Mouse (Mus musculus): ENCODE measurements around the gene C8b. TPM values are rescaled to one million over a fixed set of nuclear protein-coding genes. Genes with fewer than 3 reads are reported as not detected.

The C8b gene
- polyA plus RNA-seq, 1 experiment from 2014 or later: not detected

DNA sequence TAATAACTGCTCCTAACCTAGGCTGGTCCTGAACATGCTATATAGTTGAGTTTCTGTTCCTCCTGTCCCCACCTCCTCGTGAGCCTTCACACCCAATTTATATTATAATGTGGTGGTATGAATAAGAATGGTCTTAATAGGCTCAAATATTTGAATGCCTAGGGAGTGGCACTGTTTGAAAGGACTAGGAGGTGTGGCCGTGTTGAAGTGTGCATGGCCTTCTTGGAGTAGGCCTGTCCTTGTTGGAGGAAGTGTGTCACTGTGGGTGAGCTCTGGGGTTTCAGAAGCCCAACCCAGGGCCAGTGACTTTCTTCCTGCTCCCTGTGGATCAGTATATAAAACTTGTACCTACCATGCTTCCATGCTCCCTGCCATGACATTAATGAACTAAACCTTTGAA, 47.5 kb downstream of the C8b start:
- WGBS: 81% methylated on average over 2 of the region's 2 CpGs
- no peak for ATAC-seq (ENCODE audit: insufficient number of reproducible peaks, insufficient read depth, low FRiP score, low TSS enrichment, low read depth)

DNA sequence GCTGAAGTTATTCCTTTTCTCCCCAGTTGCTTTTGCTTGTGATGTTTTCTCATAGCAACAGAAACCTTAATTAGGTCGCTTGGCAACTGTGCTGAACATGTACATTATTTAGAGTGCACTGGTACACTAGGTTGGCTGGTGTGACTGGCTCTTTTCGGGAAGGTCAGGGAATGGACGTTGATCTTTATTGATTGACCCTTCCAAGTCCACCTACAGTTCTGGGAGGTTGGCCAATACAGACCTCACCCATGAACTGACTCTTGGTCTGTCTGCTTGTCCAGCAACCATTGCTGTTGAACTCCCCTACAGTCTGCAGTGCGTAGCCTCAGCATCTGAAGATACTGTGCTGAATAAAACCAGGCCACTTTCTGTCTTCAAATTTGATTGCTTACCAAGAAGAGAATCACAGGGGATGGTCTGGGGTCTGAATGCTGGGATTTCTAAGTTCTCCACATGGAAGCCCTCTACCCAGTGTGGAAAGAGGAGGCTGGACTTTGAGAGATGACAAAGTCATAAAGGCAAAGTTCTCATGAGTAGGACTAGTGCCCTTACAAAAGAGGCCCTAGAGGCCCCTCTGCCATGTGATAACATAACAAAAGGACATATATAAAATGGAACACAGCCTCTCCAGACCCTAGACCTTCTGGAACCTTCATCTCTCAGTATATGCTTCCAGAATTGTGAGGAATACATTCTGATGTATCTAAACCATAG, 50.6 kb downstream of the C8b start:
- no peaks in the 10 kb centered on the region for H3K36me3 ChIP-seq
- H3K4me3 ChIP-seq: no peak overlapping the region
- no peak overlapping the region for H3K27ac ChIP-seq
- no peaks in the 10 kb centered on the region for H3K4me1 ChIP-seq
- 88% methylated on average over 4 of the region's 4 CpGs for WGBS
- no peak overlapping the region for H3K9ac ChIP-seq
- H3K4me2 ChIP-seq: no peak overlapping the region
- H3K27me3 ChIP-seq: no peaks in the 10 kb centered on the region
- no peak for ATAC-seq (ENCODE audit: insufficient number of reproducible peaks, insufficient read depth, low FRiP score, low TSS enrichment, low read depth)
- H3K9me3 ChIP-seq: no peaks in the 10 kb centered on the region

More for the DNA sequence above, 47.5 kb downstream of the C8b start:
- Histone ChIP-seq H3K9me3 (no peaks in the 10 kb centered on the region), H3K4me1 (no peaks in the 10 kb centered on the region), H3K9ac (no peak overlapping the region), H3K4me3 (no peak overlapping the region), H3K27me3 (no peaks in the 10 kb centered on the region), H3K27ac (no peak overlapping the region), H3K4me2 (no peak overlapping the region), H3K36me3 (no peaks in the 10 kb centered on the region)

DNA sequence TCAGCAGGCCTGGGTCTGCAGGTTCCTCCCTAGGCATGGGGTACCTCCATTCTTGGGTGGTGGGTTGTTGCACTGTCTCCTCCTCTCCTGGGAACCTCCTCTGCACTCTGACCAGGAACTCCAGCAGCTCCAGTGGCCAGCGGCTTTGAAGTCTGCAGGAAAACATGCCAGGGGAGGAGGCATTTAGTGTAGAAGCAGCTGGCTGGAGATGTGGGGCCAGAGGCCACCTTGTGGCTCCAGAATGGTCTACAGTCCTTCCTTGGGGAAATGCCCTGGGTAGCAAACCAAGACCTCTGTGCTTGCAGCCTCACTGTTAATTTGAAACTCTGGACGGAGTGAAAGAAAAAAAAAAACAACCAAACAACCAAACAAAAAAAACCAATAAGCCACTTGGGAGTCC, 51.4 kb downstream of the C8b start:
- no peaks in the 10 kb centered on the region for H3K36me3 ChIP-seq
- no peaks in the 10 kb centered on the region for H3K9me3 ChIP-seq
- WGBS: 39% methylated on average over 2 of the region's 2 CpGs
- no peak overlapping the region for H3K27ac ChIP-seq
- H3K4me2 ChIP-seq: no peak overlapping the region
- no peak for ATAC-seq (ENCODE audit: insufficient number of reproducible peaks, insufficient read depth, low FRiP score, low TSS enrichment, low read depth)
- no peaks in the 10 kb centered on the region for H3K4me1 ChIP-seq
- H3K27me3 ChIP-seq: no peaks in the 10 kb centered on the region
- no peak overlapping the region for H3K4me3 ChIP-seq
- H3K9ac ChIP-seq: no peak overlapping the region

DNA sequence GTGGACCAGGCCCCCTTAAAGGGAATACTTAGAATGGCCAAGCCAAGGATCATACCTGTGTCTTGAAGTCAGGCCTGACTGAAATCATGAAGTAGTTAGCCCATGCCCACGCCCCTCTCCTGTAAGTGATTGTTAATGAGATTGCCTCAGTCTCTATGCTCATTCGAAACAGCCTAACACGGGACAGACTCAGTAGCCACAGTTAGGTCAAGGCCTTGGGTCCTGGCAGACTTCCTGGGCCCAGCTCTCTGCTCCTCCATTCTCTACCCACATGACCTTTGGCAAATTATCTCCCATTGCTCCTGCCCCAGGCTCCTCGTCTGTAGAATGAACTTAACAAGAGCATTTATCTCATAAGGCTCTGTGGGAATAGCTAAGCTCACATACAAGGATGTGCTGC, 52.9 kb downstream of the C8b start:
- Histone ChIP-seq H3K4me2 (no peak overlapping the region), H3K27ac (no peak overlapping the region), H3K9me3 (no peaks in the 10 kb centered on the region), H3K9ac (no peak overlapping the region), H3K4me1 (no peaks in the 10 kb centered on the region), H3K27me3 (no peaks in the 10 kb centered on the region), H3K36me3 (no peaks in the 10 kb centered on the region), H3K4me3 (no peak overlapping the region)
- no peak for ATAC-seq (ENCODE audit: insufficient number of reproducible peaks, insufficient read depth, low FRiP score, low TSS enrichment, low read depth)
- 36% methylated on average over 4 of the region's 4 CpGs for WGBS

DNA sequence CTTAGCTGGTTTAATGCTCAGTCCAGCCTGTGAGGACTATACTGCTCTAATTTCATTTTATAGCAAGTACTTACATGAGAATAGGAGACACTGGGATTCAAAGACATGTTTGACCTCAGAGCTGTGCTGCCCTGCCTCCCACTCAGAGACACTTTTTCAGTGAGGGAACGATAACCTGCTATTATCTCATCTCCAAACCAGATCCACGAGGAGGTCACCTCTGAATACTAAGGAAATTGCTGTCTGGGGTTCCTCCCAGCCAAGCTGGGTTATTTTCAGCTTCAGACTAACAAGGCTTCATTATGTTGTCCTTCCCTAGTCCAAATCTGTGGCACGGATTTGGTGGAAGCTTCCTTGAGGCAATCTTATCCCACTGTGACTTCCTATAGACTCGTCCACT, 53.8 kb downstream of the C8b start:
- no peak overlapping the region for H3K4me2 ChIP-seq
- H3K9me3 ChIP-seq: no peaks in the 10 kb centered on the region
- ATAC-seq (ENCODE audit: insufficient number of reproducible peaks, insufficient read depth, low FRiP score, low TSS enrichment, low read depth): no peak
- 33% methylated on average over 4 of the region's 4 CpGs for WGBS
- H3K36me3 ChIP-seq: no peaks in the 10 kb centered on the region
- H3K27ac ChIP-seq: no peak overlapping the region
- no peaks in the 10 kb centered on the region for H3K27me3 ChIP-seq
- no peak overlapping the region for H3K4me3 ChIP-seq
- no peaks in the 10 kb centered on the region for H3K4me1 ChIP-seq
- H3K9ac ChIP-seq: no peak overlapping the region

DNA sequence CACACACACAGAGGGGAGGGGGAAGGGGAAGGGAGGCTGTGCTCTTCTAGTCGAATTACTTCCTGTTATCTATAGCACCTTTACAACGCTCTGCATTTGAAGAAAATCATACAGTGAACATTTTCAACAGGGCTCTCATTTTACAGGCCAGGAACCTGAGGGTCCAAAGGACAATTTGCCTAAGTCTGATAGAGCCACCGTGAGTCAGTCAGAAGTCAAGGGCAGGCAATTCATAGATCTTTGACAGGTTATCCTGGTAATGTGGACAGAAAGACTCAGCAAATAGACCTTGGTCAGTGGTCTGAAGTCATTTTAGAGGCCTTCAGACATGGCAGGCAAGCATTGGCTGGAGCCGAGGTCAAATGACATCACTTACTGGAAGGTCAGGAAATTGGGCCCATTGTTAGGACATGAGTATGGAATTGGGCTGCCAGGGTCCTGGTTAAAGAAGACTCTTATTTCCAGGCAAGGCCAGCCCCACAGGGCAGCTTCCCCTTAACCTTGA, 57.5 kb downstream of the C8b start:
- no peaks in the 10 kb centered on the region for H3K36me3 ChIP-seq
- no peak for ATAC-seq (ENCODE audit: insufficient number of reproducible peaks, insufficient read depth, low FRiP score, low TSS enrichment, low read depth)
- H3K4me3 ChIP-seq: no peak overlapping the region
- H3K27ac ChIP-seq: no peak overlapping the region
- no peaks in the 10 kb centered on the region for H3K27me3 ChIP-seq
- no peaks in the 10 kb centered on the region for H3K9me3 ChIP-seq
- no peak overlapping the region for H3K9ac ChIP-seq
- H3K4me1 ChIP-seq: no peaks in the 10 kb centered on the region
- WGBS: 72% methylated on average over 4 of the region's 4 CpGs
- H3K4me2 ChIP-seq: no peak overlapping the region

DNA sequence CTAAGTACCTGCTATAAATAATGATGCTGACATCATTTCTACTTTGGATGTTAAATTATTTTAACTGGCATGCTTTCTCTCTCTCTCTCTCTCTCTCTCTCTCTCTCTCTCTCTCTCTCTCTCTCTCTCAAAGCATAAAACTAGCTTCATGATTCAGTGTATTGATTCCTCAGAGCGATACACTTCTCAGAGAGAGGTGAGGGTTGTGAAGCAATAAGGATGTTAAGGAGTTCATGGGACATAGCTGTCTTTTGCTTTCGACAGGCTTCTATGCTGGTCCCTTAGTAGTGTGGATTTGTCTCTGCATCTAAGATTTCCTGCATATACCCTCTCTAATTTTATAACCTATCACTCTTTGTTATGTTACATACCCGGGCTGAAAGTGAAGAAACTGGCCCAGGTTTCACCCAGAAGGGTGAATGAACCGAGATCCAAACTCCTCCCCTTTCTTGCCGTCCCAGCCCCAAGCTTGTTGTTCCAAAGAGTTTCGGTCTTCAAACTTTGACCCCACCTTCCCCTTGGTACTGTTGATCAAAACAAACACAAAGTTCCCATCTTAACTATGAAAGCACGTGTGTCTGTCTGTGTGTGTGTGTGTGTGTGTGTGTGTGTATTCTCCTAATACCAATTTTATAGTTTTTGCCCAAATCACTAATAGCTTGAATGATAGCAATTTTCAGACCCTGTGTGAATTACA, 58.4 kb downstream of the C8b start:
- no peaks in the 10 kb centered on the region for H3K4me1 ChIP-seq
- H3K27ac ChIP-seq: no peak overlapping the region
- no peak overlapping the region for H3K4me2 ChIP-seq
- H3K9me3 ChIP-seq: no peaks in the 10 kb centered on the region
- H3K4me3 ChIP-seq: no peak overlapping the region
- WGBS: 64% methylated on average over 7 of the region's 7 CpGs
- H3K9ac ChIP-seq: no peak overlapping the region
- no peak for ATAC-seq (ENCODE audit: insufficient number of reproducible peaks, insufficient read depth, low FRiP score, low TSS enrichment, low read depth)
- no peaks in the 10 kb centered on the region for H3K36me3 ChIP-seq
- no peaks in the 10 kb centered on the region for H3K27me3 ChIP-seq

DNA sequence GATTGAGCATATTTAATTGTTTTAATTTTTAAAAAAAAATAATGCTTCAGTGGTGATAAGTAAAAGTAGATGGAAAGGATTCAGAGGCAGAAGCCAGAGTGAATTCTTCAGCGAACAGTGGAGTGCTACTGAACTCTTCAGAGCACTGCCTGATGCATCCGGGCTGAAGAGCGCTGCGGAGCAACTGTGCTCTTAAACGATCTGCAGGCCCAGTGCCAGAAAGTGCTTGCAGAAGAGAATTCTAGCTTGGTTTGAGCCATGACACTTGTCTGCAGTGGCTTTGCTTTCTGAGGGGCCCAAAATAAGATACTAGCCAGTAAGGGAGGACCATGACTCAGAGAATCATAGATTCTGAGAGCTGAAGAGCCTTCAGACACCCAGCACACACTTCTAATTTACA, 62.8 kb downstream of the C8b start:
- Histone ChIP-seq H3K9ac (no peak overlapping the region), H3K4me2 (no peak overlapping the region), H3K27ac (no peak overlapping the region), H3K36me3 (no peaks in the 10 kb centered on the region), H3K4me1 (no peaks in the 10 kb centered on the region), H3K4me3 (no peak overlapping the region), H3K9me3 (no peaks in the 10 kb centered on the region), H3K27me3 (no peaks in the 10 kb centered on the region)
- no peak for ATAC-seq (ENCODE audit: insufficient number of reproducible peaks, insufficient read depth, low FRiP score, low TSS enrichment, low read depth)
- WGBS: 77% methylated on average over 5 of the region's 5 CpGs

DNA sequence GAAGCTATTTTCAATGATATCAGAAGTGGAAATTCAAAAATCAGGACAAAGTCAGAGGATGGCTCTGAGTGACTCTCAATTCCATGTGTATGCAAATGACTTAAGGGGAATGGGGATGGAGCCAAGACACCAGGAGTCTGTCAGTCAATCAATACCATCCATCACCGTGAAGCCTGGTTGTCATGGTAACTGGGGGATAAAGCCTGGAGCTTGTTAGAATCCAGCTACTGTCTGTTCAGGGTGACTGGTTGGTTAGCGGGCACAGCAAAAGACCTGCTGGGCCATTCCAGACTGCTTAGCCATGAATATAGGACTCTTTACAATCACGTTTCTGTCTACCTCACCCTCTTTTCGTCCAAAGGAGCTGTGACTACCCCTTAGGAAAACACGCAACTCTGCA, 69.0 kb downstream of the C8b start:
- Histone ChIP-seq H3K9ac (no peak overlapping the region), H3K4me2 (no peak overlapping the region), H3K27ac (no peak overlapping the region), H3K4me3 (no peak overlapping the region), H3K9me3 (no peaks in the 10 kb centered on the region), H3K4me1 (peaks cover 4% of the 10 kb centered on the region; the same call in 1 of the 2 replicates), H3K36me3 (no peaks in the 10 kb centered on the region), H3K27me3 (no peaks in the 10 kb centered on the region)
- 31% methylated on average over 5 of the region's 5 CpGs for WGBS
- no peak for ATAC-seq (ENCODE audit: insufficient number of reproducible peaks, insufficient read depth, low FRiP score, low TSS enrichment, low read depth)

DNA sequence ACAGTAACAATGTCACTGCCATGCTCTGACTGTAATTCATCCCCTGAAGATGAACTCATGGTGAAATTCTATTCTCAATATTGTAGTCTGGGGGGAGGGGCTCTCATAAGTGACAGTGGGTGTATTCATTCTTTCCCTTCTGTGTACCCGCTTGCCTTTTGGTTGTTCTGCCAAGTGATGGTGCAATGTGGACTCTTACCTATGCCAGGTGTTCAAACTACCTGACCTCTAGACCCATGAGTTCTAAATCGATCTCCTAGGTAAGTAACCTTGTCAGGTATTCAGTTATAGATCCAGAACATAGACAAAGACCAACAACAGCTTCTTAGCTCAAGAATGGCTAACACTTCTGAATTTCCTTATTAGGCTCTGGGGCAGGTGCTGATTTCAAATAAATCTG, 72.2 kb downstream of the C8b start:
- WGBS: 77% methylated on average over 2 of the region's 2 CpGs
- no peak overlapping the region for H3K4me2 ChIP-seq
- no peaks in the 10 kb centered on the region for H3K27me3 ChIP-seq
- no peak overlapping the region for H3K9ac ChIP-seq
- ATAC-seq (ENCODE audit: insufficient number of reproducible peaks, insufficient read depth, low FRiP score, low TSS enrichment, low read depth): no peak
- H3K4me3 ChIP-seq: no peak overlapping the region
- no peaks in the 10 kb centered on the region for H3K9me3 ChIP-seq
- no peak overlapping the region for H3K27ac ChIP-seq
- no peaks in the 10 kb centered on the region for H3K36me3 ChIP-seq
- peaks cover 4% of the 10 kb centered on the region; the same call in 1 of the 2 replicates for H3K4me1 ChIP-seq

DNA sequence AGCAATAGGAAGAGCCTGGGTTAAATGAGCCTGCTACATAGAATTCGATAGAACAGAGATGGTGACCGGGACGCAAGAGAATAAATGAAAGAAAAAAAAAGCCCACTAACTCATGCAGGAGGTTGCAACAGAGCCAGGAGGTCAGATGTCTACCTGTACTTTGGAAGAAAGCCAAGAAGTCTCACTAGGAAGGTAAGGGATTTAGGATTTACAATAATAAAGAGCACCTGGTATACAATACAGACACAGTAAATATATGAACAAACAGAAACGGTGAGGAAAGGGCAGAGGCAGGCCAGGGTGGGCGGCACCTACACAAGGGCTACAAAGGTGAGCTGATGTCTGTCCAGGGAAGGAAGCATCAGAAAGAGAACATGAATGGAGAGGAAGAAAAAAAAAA, 76.1 kb downstream of the C8b start:
- H3K27ac ChIP-seq: no peak overlapping the region
- no peak overlapping the region for H3K4me3 ChIP-seq
- no peak overlapping the region for H3K4me2 ChIP-seq
- H3K27me3 ChIP-seq: no peaks in the 10 kb centered on the region
- H3K36me3 ChIP-seq: no peaks in the 10 kb centered on the region
- no peak overlapping the region for H3K9ac ChIP-seq
- no peaks in the 10 kb centered on the region for H3K9me3 ChIP-seq
- no peaks in the 10 kb centered on the region for H3K4me1 ChIP-seq
- WGBS: 87% methylated on average over 5 of the region's 5 CpGs
- ATAC-seq (ENCODE audit: insufficient number of reproducible peaks, insufficient read depth, low FRiP score, low TSS enrichment, low read depth): no peak

DNA sequence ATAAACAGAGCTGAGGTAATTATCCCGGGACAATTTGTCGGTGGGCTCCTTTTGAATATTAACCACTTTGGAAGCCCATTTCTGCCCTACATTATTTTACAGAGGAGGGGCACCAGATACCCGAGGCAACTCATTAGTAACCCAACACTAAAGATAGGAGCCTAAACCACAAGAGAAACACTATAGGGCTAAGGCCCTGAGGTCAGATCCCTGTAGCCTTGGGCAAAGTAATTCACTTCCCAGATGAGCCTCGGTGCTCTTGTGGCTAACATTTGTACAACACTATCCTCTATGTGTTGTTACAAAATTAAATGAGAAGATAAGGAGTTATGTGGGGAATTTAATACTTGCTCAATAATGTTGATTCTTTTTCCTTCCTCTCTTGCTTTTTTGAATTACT, 77.4 kb downstream of the C8b start:
- H3K4me2 ChIP-seq: no peak overlapping the region
- H3K4me1 ChIP-seq: no peaks in the 10 kb centered on the region
- no peaks in the 10 kb centered on the region for H3K36me3 ChIP-seq
- H3K9ac ChIP-seq: no peak overlapping the region
- H3K4me3 ChIP-seq: no peak overlapping the region
- H3K27ac ChIP-seq: no peak overlapping the region
- no peaks in the 10 kb centered on the region for H3K9me3 ChIP-seq
- no peak for ATAC-seq (ENCODE audit: insufficient number of reproducible peaks, insufficient read depth, low FRiP score, low TSS enrichment, low read depth)
- H3K27me3 ChIP-seq: no peaks in the 10 kb centered on the region
- WGBS: 29% methylated on average over 4 of the region's 4 CpGs

All from embryonic facial prominence, embryonic 13.5 days (tissue).